Mouse (Mus musculus) gonadal fat pad, adult 2 months (tissue): ENCODE data around the gene A630023A22Rik. TPM values are rescaled to one million over a fixed set of nuclear protein-coding genes. Genes with fewer than 3 reads are reported as not detected.

Source experiments
- DNase-seq: peaks from one replicate; pipeline ENCODE4 v3.0.0-alpha.2; 2012; ENCODE audit warnings: low read depth
- polyA plus RNA-seq: library from polyadenylated mRNA; depleted of rRNA; stranded (reverse); fragments of >200 nt; gene quantifications from 2 replicates; pipeline ENCODE4 v1.2.3, GENCODE M21; 2012

Gene A630023A22Rik
- polyA plus RNA-seq, 1 experiment = 0.11 TPM

- no peak for DNase-seq
Measured at GRCm38 (mm10) chr14:34087856-34088398, 14.6 kb downstream of the A630023A22Rik start.

- no peak for DNase-seq
Measured at GRCm38 (mm10) chr14:34086806-34087205, 15.7 kb downstream of the A630023A22Rik start.

GRCm38 (mm10) chr14:34085731-34086130 is 16.8 kb downstream of the A630023A22Rik start, which contains the start of gene Anxa8:
Anxa8 (plus strand) TSS chr14:34085981.
- DNase-seq = no peak

- no peak for DNase-seq
Measured at GRCm38 (mm10) chr14:34080321-34080997, 22.1 kb downstream of the A630023A22Rik start.

- no peak for DNase-seq
Measured at GRCm38 (mm10) chr14:34078293-34078692, 24.3 kb downstream of the A630023A22Rik start.

- no peak for DNase-seq
Measured at GRCm38 (mm10) chr14:34077222-34077621, 25.3 kb downstream of the A630023A22Rik start.

GRCm38 (mm10) chr14:34075346-34075745 is 27.2 kb downstream of the A630023A22Rik start:
- DNase-seq = no peak

- no peak for DNase-seq
Measured at GRCm38 (mm10) chr14:34071665-34072064, 30.9 kb downstream of the A630023A22Rik start.

GRCm38 (mm10) chr14:34052516-34052915 is 50.0 kb downstream of the A630023A22Rik start, which contains the start of gene Antxrl:
Antxrl (plus strand) TSS chr14:34052707.
- DNase-seq = no peak

- DNase-seq = no peak
Measured at GRCm38 (mm10) chr14:34050101-34050779, 52.3 kb downstream of the A630023A22Rik start.

- no peak for DNase-seq
Measured at GRCm38 (mm10) chr14:34043341-34043740, 59.2 kb downstream of the A630023A22Rik start.

GRCm38 (mm10) chr14:34041241-34041640 is 61.3 kb downstream of the A630023A22Rik start:
- DNase-seq = no peak

- no peak for DNase-seq
Measured at GRCm38 (mm10) chr14:34033841-34034610, 68.5 kb downstream of the A630023A22Rik start.

- DNase-seq = no peak
Measured at GRCm38 (mm10) chr14:34026710-34027109, 75.8 kb downstream of the A630023A22Rik start.

GRCm38 (mm10) chr14:34016938-34017337 is 85.6 kb downstream of the A630023A22Rik start:
- no peak for DNase-seq

- DNase-seq = no peak
Measured at GRCm38 (mm10) chr14:34016381-34016780, 86.2 kb downstream of the A630023A22Rik start, which contains the start of gene Gm5460. Gm5460 (plus strand) TSS chr14:34016758.

GRCm38 (mm10) chr14:34015063-34015462 is 87.5 kb downstream of the A630023A22Rik start, which contains the start of gene Gm30083:
Gm30083 (minus strand) TSS chr14:34015182.
- no peak for DNase-seq

GRCm38 (mm10) chr14:34002358-34002757 is 100.2 kb downstream of the A630023A22Rik start:
- no peak for DNase-seq

GRCm38 (mm10) chr14:34001445-34001844 is 101.1 kb downstream of the A630023A22Rik start:
- no peak for DNase-seq
